Mouse (Mus musculus) intestine, postnatal 0 days (tissue): ENCODE data around the gene Uhrf2. TPM values are rescaled to one million over a fixed set of nuclear protein-coding genes. Genes with fewer than 3 reads are reported as not detected.

ENCODE experiments used
- ATAC-seq: fragments of 200-750 bp; cut with Nextera tagmentation; 2 replicates; pipeline ENCODE4 v1.8.0; 2017; ENCODE audit warnings: mild to moderate bottlenecking, moderate TSS enrichment, moderate library complexity
- H3K27ac ChIP-seq: fragments of 300-500 bp; sonication (generic); 2 replicates; pipeline ENCODE4 v1.5.1; 2014; ENCODE audit warnings: mild to moderate bottlenecking, low read depth, low read length, moderate library complexity
- H3K27me3 ChIP-seq: fragments of 300-500 bp; sonication (generic); replicated peaks from 2 replicates; pipeline ENCODE4 v1.6.1; 2014; ENCODE audit warnings: low read length, mixed read lengths; ENCODE audit not compliant: control insufficient read depth, insufficient read depth
- H3K36me3 ChIP-seq: fragments of 300-500 bp; sonication (generic); 2 replicates; pipeline ENCODE4 v1.6.1; 2014; ENCODE audit warnings: mild to moderate bottlenecking, moderate library complexity; ENCODE audit not compliant: control insufficient read depth, insufficient read depth
- H3K4me1 ChIP-seq: fragments of 300-500 bp; sonication (generic); replicated peaks from 2 replicates; pipeline ENCODE4 v1.6.1; 2014; ENCODE audit warnings: antibody characterized with exemption, low read length, mixed read lengths; ENCODE audit not compliant: control insufficient read depth, insufficient read depth
- H3K4me2 ChIP-seq: fragments of 300-500 bp; sonication (generic); replicated peaks from 2 replicates; pipeline ENCODE4 v1.6.1; 2014; ENCODE audit warnings: low read depth, mild to moderate bottlenecking, moderate library complexity
- H3K4me3 ChIP-seq: fragments of 300-500 bp; sonication (generic); 2 replicates; pipeline ENCODE4 v1.5.1; 2014; ENCODE audit warnings: low read depth, low read length
- H3K9ac ChIP-seq: fragments of 300-500 bp; sonication (generic); 2 replicates; pipeline ENCODE4 v1.6.1; 2014; ENCODE audit warnings: mild to moderate bottlenecking, low read depth, low read length
- H3K9me3 ChIP-seq: fragments of 300-500 bp; sonication (generic); 2 replicates; pipeline ENCODE4 v1.6.1; 2016; ENCODE audit warnings: mixed run types; ENCODE audit not compliant: control insufficient read depth
- CTCF ChIP-seq: sonication (generic); IDR thresholded peaks from 2 replicates; pipeline ENCODE4 v1.5.1; 2016; ENCODE audit warnings: low read depth, mild to moderate bottlenecking, control low read depth, antibody characterized with exemption, moderate library complexity
- whole genome bisulfite sequencing: fragments of 180-500 bp; shearing (Covaris S2); extraction: QIAGEN DNeasy Blood & Tissue Kit; methylation state at CpG from one replicate; pipeline ENCODE4 v1.1.7; 2014; 5-methylcytosine and 5-hydroxymethylcytosine counted together
- polyA plus RNA-seq: library from polyadenylated mRNA; unstranded; fragments of >200 nt; fragmentation: Nextera tagmentation; extraction: Ambion mirVana; gene quantifications from 2 replicates; pipeline ENCODE4 v1.2.1, GENCODE M21; 2015

The Uhrf2 gene
- polyA plus RNA-seq, 1 experiment from 2014 or later: 18.3 TPM

- no peak overlapping the region for H3K4me2 ChIP-seq
- ATAC-seq: no peak
- H3K9ac ChIP-seq: no peak overlapping the region
- no peaks in the 10 kb centered on the region for H3K36me3 ChIP-seq
- no peak overlapping the region for H3K4me3 ChIP-seq
- no peaks in the 10 kb centered on the region for H3K27me3 ChIP-seq
- WGBS: 60% methylated on average over 4 of the region's 4 CpGs
- no peaks in the 10 kb centered on the region for H3K4me1 ChIP-seq
- no peaks in the 10 kb centered on the region for H3K9me3 ChIP-seq
- peak; percentile 57 for TF ChIP-seq CTCF
- no peak overlapping the region for H3K27ac ChIP-seq
These were observed 97.9 kb downstream of the Uhrf2 start for GRCm38 (mm10) chr19:30128177-30128576.

- Histone ChIP-seq H3K4me1 (no peaks in the 10 kb centered on the region), H3K9me3 (no peaks in the 10 kb centered on the region), H3K27ac (no peak overlapping the region), H3K4me2 (no peak overlapping the region), H3K9ac (no peak overlapping the region), H3K4me3 (no peak overlapping the region), H3K27me3 (no peaks in the 10 kb centered on the region), H3K36me3 (no peaks in the 10 kb centered on the region)
- 91% methylated on average over 1 of the region's 1 CpGs for WGBS
- TF ChIP-seq CTCF: no peak
- no peak for ATAC-seq
These were observed 106.0 kb downstream of the Uhrf2 start for GRCm38 (mm10) chr19:30136308-30136707.

Other genes with a start within 250 kb of the Uhrf2 start
- gene 9930021J03Rik, start 224.5 kb upstream of the Uhrf2 start, polyA plus RNA-seq: 3.4 and 4.1 TPM in 2 replicates
- gene Ranbp6, start 217.5 kb upstream of the Uhrf2 start, polyA plus RNA-seq: 6.5 and 6.6 TPM in 2 replicates
- 15.4 and 16.4 TPM in 2 replicates for gene Il33, start 105.4 kb upstream of the Uhrf2 start, polyA plus RNA-seq
- not detected in 2 replicates for gene Trpd52l3, start 26.7 kb upstream of the Uhrf2 start, polyA plus RNA-seq
- 0.44 and 0.52 TPM in 2 replicates for gene Gldc, start 144.9 kb downstream of the Uhrf2 start, polyA plus RNA-seq
- 1.9 and 2.6 TPM in 2 replicates for gene Mbl2, start 202.4 kb downstream of the Uhrf2 start, polyA plus RNA-seq